Mouse (Mus musculus) urinary bladder, postnatal 14 days (tissue): ENCODE data around the gene Jpt1.
"Not testable (repeated sequence)": the region's sequence is repeated elsewhere in the genome, so short reads cannot be mapped to it uniquely, and the experiment has no call there.

Experiments used
- DNase-seq: peaks from one replicate; pipeline ENCODE4 v3.0.0; 2021; ENCODE audit warnings: low spot score

Gene Jpt1

GRCm38 (mm10) chr11:115512407-115513183 is 1.6 kb downstream of the Jpt1 start:
- DNase-seq = no peak

- DNase-seq = no peak
These were observed 2.2 kb downstream of the Jpt1 start for GRCm38 (mm10) chr11:115512004-115512403.

- no peak for DNase-seq
These were observed 3.1 kb downstream of the Jpt1 start for GRCm38 (mm10) chr11:115511121-115511520.

- DNase-seq = no peak
These were observed 3.7 kb downstream of the Jpt1 start for GRCm38 (mm10) chr11:115510507-115510888.

GRCm38 (mm10) chr11:115509773-115510506 is 4.2 kb downstream of the Jpt1 start:
- DNase-seq = peak; percentile 24

GRCm38 (mm10) chr11:115508061-115508460 is 6.1 kb downstream of the Jpt1 start:
- no peak for DNase-seq

- no peak for DNase-seq
These were observed 7.6 kb downstream of the Jpt1 start for GRCm38 (mm10) chr11:115506586-115506985.

- no peak for DNase-seq
These were observed 11.6 kb downstream of the Jpt1 start for GRCm38 (mm10) chr11:115502636-115503035.

- not testable (repeated sequence) for DNase-seq
These were observed 17.6 kb downstream of the Jpt1 start for GRCm38 (mm10) chr11:115496559-115496958.

GRCm38 (mm10) chr11:115492387-115492786 is 21.8 kb downstream of the Jpt1 start:
- no peak for DNase-seq

GRCm38 (mm10) chr11:115491356-115492083 is 22.7 kb downstream of the Jpt1 start, which contains the start of gene Nt5c:
TSS of gene Nt5c (minus strand) at chr11:115491862.
- peak; percentile 85 for DNase-seq

GRCm38 (mm10) chr11:115490441-115491355 is 23.5 kb downstream of the Jpt1 start:
- DNase-seq = no peak

- DNase-seq = no peak
These were observed 25.6 kb downstream of the Jpt1 start for GRCm38 (mm10) chr11:115488551-115489104.

- peak; percentile 31 for DNase-seq
These were observed 29.0 kb downstream of the Jpt1 start for GRCm38 (mm10) chr11:115485155-115485554.

GRCm38 (mm10) chr11:115483726-115484125 is 30.5 kb downstream of the Jpt1 start:
- DNase-seq = peak; percentile 69

GRCm38 (mm10) chr11:115483278-115483677 is 30.9 kb downstream of the Jpt1 start:
- no peak for DNase-seq

GRCm38 (mm10) chr11:115481553-115482259 is 32.5 kb downstream of the Jpt1 start:
- DNase-seq = no peak

GRCm38 (mm10) chr11:115478296-115478938 is 35.8 kb downstream of the Jpt1 start:
- no peak for DNase-seq

- DNase-seq = not testable (repeated sequence)
These were observed 36.8 kb downstream of the Jpt1 start for GRCm38 (mm10) chr11:115477388-115477787.

GRCm38 (mm10) chr11:115476630-115477029 is 37.6 kb downstream of the Jpt1 start:
- not testable (repeated sequence) for DNase-seq
